Mouse (Mus musculus) brain, embryonic 14.5 days (tissue): Measurements from ENCODE around the gene 1700023F06Rik.

Experiments used
- CTCF ChIP-seq: fragments of 200-500 bp; IDR thresholded peaks from 2 replicates; pipeline ENCODE4 v1.5.1; 2012; ENCODE audit warnings: inconsistent platforms, mild to moderate bottlenecking, moderate library complexity, borderline replicate concordance; ENCODE audit not compliant: insufficient read depth, insufficient read length; ENCODE audit errors: extremely low read depth
- POLR2A ChIP-seq: fragments of 200-500 bp; IDR thresholded peaks from 2 replicates; pipeline ENCODE4 v1.6.1; 2012; ENCODE audit warnings: mild to moderate bottlenecking, inconsistent platforms, borderline replicate concordance; ENCODE audit not compliant: poor library complexity, insufficient read depth, insufficient read length, severe bottlenecking; ENCODE audit errors: extremely low read depth

DNA sequence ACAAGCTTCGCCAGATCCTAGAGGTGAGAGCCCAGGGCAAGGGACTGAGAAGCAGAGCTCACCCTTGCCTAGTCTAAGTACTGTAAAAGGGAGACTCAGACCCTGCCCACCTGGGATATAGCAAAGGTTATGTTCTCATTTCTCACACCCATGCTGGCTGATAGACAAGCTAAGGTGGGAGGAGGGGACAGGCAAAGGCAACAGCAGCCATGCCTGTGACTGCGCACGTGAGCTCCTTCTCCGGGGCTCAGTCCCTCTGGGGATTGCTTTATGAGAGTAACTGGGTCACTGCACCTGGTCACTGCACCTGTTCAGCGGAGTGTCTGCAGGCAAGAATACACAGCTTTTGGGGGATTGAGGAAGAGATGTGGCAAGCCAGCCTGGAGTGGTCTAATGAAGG, 12.7 kb downstream of the 1700023F06Rik start:
- no peak for TF ChIP-seq POLR2A
- no peak for TF ChIP-seq CTCF
